Mouse (Mus musculus): ENCODE measurements at regions not wholly inside any gene's neighbourhood (a gene's known extent, or its start where the extent isn't known, plus 50 kb on each side); places are given as distances from the start of the nearest gene placed in this dataset.

DNA sequence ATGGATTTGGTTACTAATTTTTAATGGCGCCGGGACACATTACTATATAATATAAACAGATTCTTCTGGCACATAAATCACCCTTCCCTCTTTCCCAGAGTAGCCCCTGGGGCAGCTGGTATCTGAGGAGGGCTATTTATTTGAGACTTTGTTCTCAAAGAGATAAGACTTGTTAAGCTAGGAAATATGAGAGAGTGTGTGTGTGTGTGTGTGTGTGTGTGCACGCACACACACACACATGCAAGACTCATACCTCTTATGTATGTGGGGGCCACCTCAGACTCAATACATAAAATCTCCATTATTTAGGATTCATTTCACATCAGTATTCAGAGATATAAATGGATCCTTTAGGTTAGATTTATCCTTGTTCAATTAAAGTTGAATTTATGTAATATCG, 340.1 kb downstream of the Epha4 start:
- Histone ChIP-seq H3K9ac (no peak overlapping the region), H3K4me2 (no peak overlapping the region), H3K4me3 (replicated peaks) (no peak overlapping the region), H3K27ac (no peak overlapping the region), H3K36me3 (no peaks in the 10 kb centered on the region), H3K27me3 (replicated peaks) (no peaks in the 10 kb centered on the region), H3K4me1 (peaks cover 4% of the 10 kb centered on the region; the same call in 1 of the 2 replicates), H3K9me3 (no peaks in the 10 kb centered on the region)
- ATAC-seq (ENCODE audit: insufficient read depth, low FRiP score, low read depth) = no peak
- WGBS = 33% methylated on average over 4 of the region's 4 CpGs

DNA sequence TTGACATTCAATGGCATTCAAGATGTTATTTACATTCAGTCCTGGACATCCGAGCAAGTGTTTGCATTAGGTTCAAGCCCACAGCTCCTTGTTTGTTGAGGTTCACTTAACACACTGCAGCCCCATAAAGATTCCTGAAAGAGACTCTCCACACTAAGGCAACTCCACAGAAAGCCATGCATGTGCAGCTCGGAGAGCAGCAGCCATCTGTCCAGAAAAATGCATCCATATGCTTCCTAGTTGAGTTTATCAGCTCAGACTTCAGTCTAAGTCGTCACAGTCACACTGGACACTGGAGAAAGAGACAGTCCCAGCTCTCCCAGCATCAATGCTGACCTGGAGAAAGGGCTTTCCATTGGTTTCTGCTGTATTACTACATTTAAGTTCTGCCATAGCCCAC, 339.7 kb downstream of the Epha4 start:
- Histone ChIP-seq H3K36me3 (no peaks in the 10 kb centered on the region), H3K4me2 (no peak overlapping the region), H3K27me3 (replicated peaks) (no peaks in the 10 kb centered on the region), H3K27ac (no peak overlapping the region), H3K4me3 (replicated peaks) (no peak overlapping the region), H3K9me3 (no peaks in the 10 kb centered on the region), H3K9ac (no peak overlapping the region), H3K4me1 (peaks cover 4% of the 10 kb centered on the region; the same call in 1 of the 2 replicates)
- 38% methylated on average over 3 of the region's 3 CpGs for WGBS
- no peak for ATAC-seq (ENCODE audit: insufficient read depth, low FRiP score, low read depth)

DNA sequence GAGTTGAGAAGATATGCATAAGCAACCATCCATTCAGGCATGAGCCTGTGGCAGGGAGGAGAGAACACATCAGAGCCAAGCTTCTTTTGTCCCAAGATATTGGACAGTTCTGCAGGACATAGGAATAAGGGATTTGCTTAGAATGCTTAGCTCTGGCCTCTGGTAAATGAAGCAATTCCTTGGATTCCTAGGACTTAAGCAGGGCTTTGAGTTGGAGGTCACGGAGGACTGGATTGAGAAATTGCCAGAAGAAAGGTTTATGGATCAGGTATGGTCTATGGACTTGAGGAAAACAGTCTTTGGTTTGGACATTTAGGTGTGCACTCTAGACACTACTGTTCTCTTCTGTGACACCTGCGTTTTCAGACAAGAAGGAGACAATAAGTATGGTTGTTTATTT, 338.4 kb downstream of the Epha4 start:
- WGBS = 90% methylated on average over 2 of the region's 2 CpGs

DNA sequence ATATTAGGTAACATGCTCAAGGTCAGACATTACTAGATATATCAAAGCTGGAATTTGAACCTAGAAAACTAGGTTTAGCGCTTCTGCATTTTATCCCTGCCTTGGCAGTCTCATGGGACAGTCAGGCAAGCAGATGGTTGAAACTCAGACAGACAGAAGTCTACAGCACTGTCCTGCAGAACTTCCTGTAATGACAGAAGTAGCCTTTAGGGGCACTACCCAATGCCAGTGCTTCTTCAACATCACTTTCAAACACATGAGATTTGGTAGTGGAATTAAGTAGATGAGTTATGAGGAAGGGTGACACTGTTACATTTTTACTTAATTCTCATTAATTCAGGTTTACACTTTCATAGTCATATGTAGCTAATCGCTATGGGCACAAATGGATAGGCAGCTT, 330.9 kb downstream of the Epha4 start:
- Histone ChIP-seq H3K4me1 (no peaks in the 10 kb centered on the region), H3K4me3 (replicated peaks) (no peak overlapping the region), H3K27ac (no peak overlapping the region), H3K27me3 (replicated peaks) (no peaks in the 10 kb centered on the region), H3K9ac (no peak overlapping the region), H3K4me2 (no peak overlapping the region), H3K9me3 (no peaks in the 10 kb centered on the region), H3K36me3 (no peaks in the 10 kb centered on the region)
- ATAC-seq (ENCODE audit: insufficient read depth, low FRiP score, low read depth) = no peak
- whole genome bisulfite sequencing = 73% methylated on average over 2 of the region's 2 CpGs

More for the DNA sequence above, 338.4 kb downstream of the Epha4 start:
- no peak for ATAC-seq (ENCODE audit: insufficient read depth, low FRiP score, low read depth)
- no peaks in the 10 kb centered on the region for H3K9me3 ChIP-seq
- H3K27ac ChIP-seq = no peak overlapping the region
- no peaks in the 10 kb centered on the region for H3K27me3 ChIP-seq (replicated peaks)
- peaks cover 4% of the 10 kb centered on the region; the same call in 1 of the 2 replicates for H3K4me1 ChIP-seq
- no peaks in the 10 kb centered on the region for H3K36me3 ChIP-seq
- no peak overlapping the region for H3K4me2 ChIP-seq
- H3K4me3 ChIP-seq (replicated peaks) = no peak overlapping the region
- H3K9ac ChIP-seq = no peak overlapping the region

DNA sequence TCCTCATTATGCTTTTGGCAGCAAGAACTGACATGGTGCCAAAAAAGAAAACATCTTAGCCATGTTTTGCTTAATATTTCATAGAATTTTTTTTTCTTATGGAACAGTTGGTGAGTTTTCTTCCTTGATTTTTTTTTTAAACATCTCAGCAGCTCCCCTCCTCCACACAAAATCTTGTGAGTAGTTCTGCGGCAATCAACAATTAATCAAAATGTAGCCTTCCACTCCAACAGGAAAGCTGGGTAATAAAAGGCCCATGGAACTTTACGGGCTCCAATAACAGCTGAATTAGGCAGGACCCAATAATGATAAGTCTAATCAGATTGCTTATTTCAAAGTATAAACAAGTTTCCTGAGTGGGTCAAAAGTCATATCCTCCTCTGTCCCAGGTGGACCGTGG, 324.7 kb downstream of the Epha4 start:
- H3K4me3 ChIP-seq (replicated peaks) = no peak overlapping the region
- ATAC-seq (ENCODE audit: insufficient read depth, low FRiP score, low read depth) = no peak
- 25% methylated on average over 3 of the region's 3 CpGs for WGBS
- 0 out of 2 replicates have a peak, but pooled peaks cover 5% of the 10 kb centered on the region for H3K4me1 ChIP-seq
- no peak overlapping the region for H3K4me2 ChIP-seq
- no peak overlapping the region for H3K9ac ChIP-seq
- no peak overlapping the region for H3K27ac ChIP-seq
- no peaks in the 10 kb centered on the region for H3K27me3 ChIP-seq (replicated peaks)
- H3K36me3 ChIP-seq = no peaks in the 10 kb centered on the region
- H3K9me3 ChIP-seq = no peaks in the 10 kb centered on the region

DNA sequence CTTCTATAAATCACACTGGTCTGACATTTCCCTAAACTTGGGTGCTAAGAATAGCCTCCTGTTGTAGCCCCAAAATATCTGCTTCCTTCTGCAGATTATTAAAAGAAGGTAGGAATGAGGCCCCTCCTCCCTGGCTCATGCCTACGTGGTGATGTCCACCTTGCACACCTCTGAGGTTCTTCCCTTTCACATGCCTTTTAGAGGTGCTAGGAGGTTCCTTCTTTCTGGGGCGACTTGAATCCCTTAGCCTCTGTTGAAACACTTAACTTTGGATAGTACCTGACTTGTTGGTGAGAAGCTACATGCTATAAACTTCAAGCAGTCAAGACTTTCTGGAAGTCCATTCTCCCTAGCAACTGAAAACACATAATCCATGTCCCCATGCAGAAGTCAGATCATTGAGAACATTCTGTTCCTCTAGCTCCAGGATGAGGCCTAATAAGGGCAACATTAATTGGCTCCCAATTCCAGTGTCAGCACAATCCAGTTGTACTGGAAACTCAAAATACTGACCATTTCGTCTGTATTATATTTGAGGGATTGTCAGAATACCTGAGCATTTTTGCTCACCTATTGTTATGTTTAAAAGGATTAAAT, 313.5 kb downstream of the Epha4 start:
- H3K27ac ChIP-seq = no peak overlapping the region
- ATAC-seq (ENCODE audit: insufficient read depth, low FRiP score, low read depth) = no peak
- H3K9me3 ChIP-seq = no peaks in the 10 kb centered on the region
- H3K9ac ChIP-seq = no peak overlapping the region
- H3K4me2 ChIP-seq = no peak overlapping the region
- no peak overlapping the region for H3K4me3 ChIP-seq (replicated peaks)
- H3K4me1 ChIP-seq = no peaks in the 10 kb centered on the region
- H3K36me3 ChIP-seq = no peaks in the 10 kb centered on the region
- WGBS = 71% methylated on average over 3 of the region's 3 CpGs
- no peaks in the 10 kb centered on the region for H3K27me3 ChIP-seq (replicated peaks)

DNA sequence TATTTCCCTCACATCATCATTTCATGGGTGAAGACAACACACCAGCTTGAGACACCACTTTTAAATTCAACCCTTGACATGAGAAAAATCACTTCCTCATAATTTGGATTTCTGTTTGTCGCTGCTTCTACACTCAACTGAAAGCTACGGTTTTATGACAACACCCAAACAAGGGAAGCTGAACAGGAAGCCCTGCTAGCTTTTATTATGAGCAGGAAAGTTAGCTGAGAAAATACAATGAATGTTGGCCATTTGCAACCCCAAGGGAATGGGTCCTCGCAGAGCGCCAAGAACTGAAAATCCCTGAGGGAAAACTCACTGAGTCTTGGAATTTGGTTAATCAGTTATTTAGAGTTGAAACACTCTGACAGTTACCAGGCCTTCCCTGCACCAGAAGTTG, 311.9 kb downstream of the Epha4 start:
- H3K27me3 ChIP-seq (replicated peaks) = no peaks in the 10 kb centered on the region
- no peak overlapping the region for H3K4me3 ChIP-seq (replicated peaks)
- no peak for ATAC-seq (ENCODE audit: insufficient read depth, low FRiP score, low read depth)
- no peaks in the 10 kb centered on the region for H3K36me3 ChIP-seq
- H3K4me2 ChIP-seq = no peak overlapping the region
- no peaks in the 10 kb centered on the region for H3K4me1 ChIP-seq
- no peak overlapping the region for H3K27ac ChIP-seq
- 65% methylated on average over 4 of the region's 4 CpGs for WGBS
- no peaks in the 10 kb centered on the region for H3K9me3 ChIP-seq
- no peak overlapping the region for H3K9ac ChIP-seq

DNA sequence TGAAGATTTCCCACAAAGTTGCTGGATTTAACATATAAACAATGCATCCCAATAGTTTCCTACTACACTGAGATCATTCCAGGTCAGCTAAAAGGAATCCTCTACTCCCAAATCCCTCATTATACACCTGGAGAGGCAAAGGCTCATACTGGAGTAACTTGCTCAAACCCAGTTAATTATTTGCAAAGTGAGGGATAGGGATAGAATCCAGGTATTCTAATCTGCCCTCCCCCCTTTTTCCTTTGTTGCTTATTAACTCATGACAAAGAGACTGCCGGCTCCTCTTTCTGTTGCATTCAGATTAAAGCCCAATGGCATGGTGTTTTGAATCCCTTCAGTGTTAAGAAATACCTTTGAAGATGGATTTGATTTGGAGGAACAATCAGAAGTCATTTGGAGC, 308.4 kb downstream of the Epha4 start:
- Histone ChIP-seq H3K9me3 (no peaks in the 10 kb centered on the region), H3K27ac (no peak overlapping the region), H3K27me3 (replicated peaks) (no peaks in the 10 kb centered on the region), H3K4me2 (no peak overlapping the region), H3K4me3 (replicated peaks) (no peak overlapping the region), H3K36me3 (no peaks in the 10 kb centered on the region), H3K4me1 (no peaks in the 10 kb centered on the region), H3K9ac (no peak overlapping the region)
- 74% methylated on average over 1 of the region's 1 CpGs for WGBS
- ATAC-seq (ENCODE audit: insufficient read depth, low FRiP score, low read depth) = no peak

DNA sequence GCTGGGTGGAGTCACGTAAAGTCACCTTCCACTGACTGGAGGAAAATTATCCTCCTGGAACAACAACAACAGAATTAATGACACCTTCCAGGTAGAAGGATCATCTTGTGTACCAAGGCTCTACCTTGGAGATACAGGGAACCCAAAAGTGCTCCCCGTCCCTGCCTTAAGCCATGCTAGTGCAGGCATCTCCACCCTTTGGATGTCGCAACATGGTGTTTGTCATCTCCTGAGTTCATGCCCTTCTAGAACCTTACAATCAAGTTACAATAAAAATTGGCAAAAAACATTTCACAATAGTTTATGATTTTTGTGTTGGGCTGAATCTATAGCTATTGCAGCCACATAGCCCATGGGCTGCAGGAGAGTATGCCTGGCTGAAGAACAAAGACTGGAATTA, 305.5 kb downstream of the Epha4 start:
- Histone ChIP-seq H3K27ac (no peak overlapping the region), H3K9ac (no peak overlapping the region), H3K27me3 (replicated peaks) (no peaks in the 10 kb centered on the region), H3K36me3 (no peaks in the 10 kb centered on the region), H3K4me2 (no peak overlapping the region), H3K4me1 (peaks cover 6% of the 10 kb centered on the region; the same call in 1 of the 2 replicates), H3K4me3 (replicated peaks) (no peak overlapping the region), H3K9me3 (no peaks in the 10 kb centered on the region)
- no peak for ATAC-seq (ENCODE audit: insufficient read depth, low FRiP score, low read depth)
- 85% methylated on average over 3 of the region's 3 CpGs for WGBS

DNA sequence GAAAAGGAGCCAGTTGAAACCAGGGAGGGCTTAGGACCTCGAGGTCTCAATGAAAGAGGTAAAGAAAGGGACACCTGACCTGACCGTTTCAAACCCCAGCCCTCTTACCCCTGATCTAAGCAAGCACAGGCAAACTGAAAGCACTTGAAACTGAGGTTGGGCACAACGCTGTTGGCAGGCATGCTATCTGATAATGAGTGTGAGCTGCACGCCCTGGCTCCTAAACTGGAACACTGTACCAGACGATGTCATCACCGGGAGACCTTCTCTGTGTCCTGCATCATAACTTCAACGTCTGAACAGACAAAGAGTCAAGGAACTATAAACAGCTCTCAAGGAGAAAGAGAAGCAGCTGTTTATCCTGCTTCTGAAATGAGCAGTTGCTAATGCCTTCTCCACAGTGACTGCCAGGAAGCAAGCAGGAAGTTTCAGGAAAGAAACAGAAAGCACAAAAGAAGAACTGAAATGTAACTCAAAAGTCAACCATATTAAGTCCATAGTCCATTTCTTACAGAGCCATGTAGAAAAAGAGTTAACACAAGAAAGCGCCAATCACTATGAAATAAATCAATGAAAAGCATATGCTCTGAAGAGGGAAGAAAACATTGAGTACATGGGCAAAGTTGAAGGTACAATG, 301.3 kb downstream of the Epha4 start:
- no peak overlapping the region for H3K9ac ChIP-seq
- H3K4me2 ChIP-seq = peak overlapping the region; percentile 45
- H3K36me3 ChIP-seq = no peaks in the 10 kb centered on the region
- ATAC-seq (ENCODE audit: insufficient read depth, low FRiP score, low read depth) = no peak; the same call in 1 of the 2 replicates
- H3K27me3 ChIP-seq (replicated peaks) = no peaks in the 10 kb centered on the region
- peaks cover 6% of the 10 kb centered on the region; the same call in 1 of the 2 replicates for H3K4me1 ChIP-seq
- H3K27ac ChIP-seq = no peak overlapping the region
- 12% methylated on average over 8 of the region's 8 CpGs for WGBS
- no peaks in the 10 kb centered on the region for H3K9me3 ChIP-seq
- peak overlapping the region; percentile 8; the same call in 1 of the 2 replicates for H3K4me3 ChIP-seq (replicated peaks)

DNA sequence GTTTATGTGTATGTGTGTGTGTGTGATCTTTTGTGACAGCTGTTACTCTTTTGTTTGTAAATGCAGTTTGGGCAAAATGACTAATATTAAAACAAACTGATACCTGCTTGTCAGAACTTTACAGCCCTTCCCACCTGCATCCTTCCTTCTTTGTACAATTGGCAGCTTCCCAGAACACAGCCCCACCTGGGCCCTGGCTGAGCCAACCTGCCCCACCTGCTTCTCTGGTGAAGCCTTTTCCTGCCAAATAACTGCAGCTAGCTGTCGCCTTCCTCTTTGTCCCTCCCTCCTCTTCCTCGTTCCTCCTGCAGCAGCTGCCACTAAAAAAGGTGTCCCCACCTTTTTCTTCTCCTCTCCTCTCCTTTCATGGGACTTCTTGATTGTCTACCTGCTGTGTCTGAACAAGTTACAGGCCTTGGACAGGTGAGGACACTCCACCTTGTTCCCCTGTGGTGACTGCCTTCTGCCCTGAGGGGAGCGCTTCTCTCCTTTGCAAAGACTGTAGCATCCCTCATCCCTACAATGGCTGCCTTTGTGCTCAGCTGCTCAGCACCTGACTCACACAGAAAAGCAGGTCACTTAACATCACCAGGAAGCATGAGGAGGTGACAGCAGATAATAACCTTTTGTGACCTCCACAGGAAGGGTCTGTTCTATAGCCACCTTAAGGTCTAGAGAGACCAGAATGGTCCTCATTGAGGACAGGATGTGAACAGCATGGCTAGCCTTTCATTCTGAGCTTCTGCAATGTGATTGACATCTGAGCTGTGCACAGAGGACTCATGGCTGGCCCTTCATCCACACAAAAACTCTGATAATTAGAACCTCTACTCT, 295.2 kb downstream of the Epha4 start:
- H3K27ac ChIP-seq = no peak overlapping the region
- H3K27me3 ChIP-seq (replicated peaks) = no peaks in the 10 kb centered on the region
- WGBS = 67% methylated on average over 3 of the region's 3 CpGs
- no peaks in the 10 kb centered on the region for H3K36me3 ChIP-seq
- no peak overlapping the region for H3K9ac ChIP-seq
- no peak overlapping the region for H3K4me3 ChIP-seq (replicated peaks)
- H3K4me1 ChIP-seq = no peaks in the 10 kb centered on the region
- H3K9me3 ChIP-seq = no peaks in the 10 kb centered on the region
- no peak overlapping the region for H3K4me2 ChIP-seq
- no peak for ATAC-seq (ENCODE audit: insufficient read depth, low FRiP score, low read depth)

DNA sequence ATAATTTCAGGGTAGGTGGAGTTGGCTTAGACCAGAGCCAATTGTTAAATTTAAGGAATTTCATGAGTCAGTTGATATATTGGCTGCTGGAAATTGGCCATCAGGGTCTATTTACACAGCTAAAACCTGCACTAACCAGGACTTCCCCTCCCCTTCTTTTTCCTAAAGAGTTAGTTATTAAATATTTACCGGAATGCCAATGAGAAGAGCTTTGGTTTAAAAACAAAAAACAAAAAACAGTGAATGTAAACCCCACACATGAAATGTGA, 294.6 kb downstream of the Epha4 start:
- no peaks in the 10 kb centered on the region for H3K4me1 ChIP-seq
- H3K27ac ChIP-seq = no peak overlapping the region
- no peaks in the 10 kb centered on the region for H3K9me3 ChIP-seq
- no peak overlapping the region for H3K9ac ChIP-seq
- no peak overlapping the region for H3K4me2 ChIP-seq
- H3K27me3 ChIP-seq (replicated peaks) = no peaks in the 10 kb centered on the region
- no peak overlapping the region for H3K4me3 ChIP-seq (replicated peaks)
- no peak for ATAC-seq (ENCODE audit: insufficient read depth, low FRiP score, low read depth)
- H3K36me3 ChIP-seq = no peaks in the 10 kb centered on the region
- 38% methylated on average over 1 of the region's 1 CpGs for WGBS

Measured in stomach, embryonic 15.5 days (tissue).